Mouse (Mus musculus) myocyte (in vitro differentiated cells): ENCODE measurements around the gene Bcl9. TPM values are rescaled to one million over a fixed set of nuclear protein-coding genes. Genes with fewer than 3 reads are reported as not detected.

Experiments used
- H3K27me3 ChIP-seq: one replicate; pipeline ENCODE4 v1.6.1; 2011; ENCODE audit not compliant: control insufficient read depth, insufficient read depth, insufficient read length
- H3K36me3 ChIP-seq: one replicate; pipeline ENCODE4 v1.6.1; 2011; ENCODE audit not compliant: control insufficient read depth, insufficient read depth
- H3K4me2 ChIP-seq: one replicate; pipeline ENCODE4 v1.6.1; 2011; ENCODE audit warnings: low read depth, control low read depth
- H3K4me3 ChIP-seq: one replicate; pipeline ENCODE4 v1.5.1; 2011; ENCODE audit warnings: mild to moderate bottlenecking, control low read depth, moderate library complexity
- H3K79me2 ChIP-seq: one replicate; pipeline ENCODE4 v1.6.1; 2011; ENCODE audit not compliant: control insufficient read depth, insufficient read depth
- H3ac ChIP-seq: one replicate; pipeline ENCODE4 v1.6.1; 2011; ENCODE audit not compliant: control insufficient read depth, insufficient read length
- CEBPB ChIP-seq: IDR thresholded peaks from 2 replicates; pipeline ENCODE4 v1.6.1; 2011; ENCODE audit warnings: mild to moderate bottlenecking, moderate library complexity; ENCODE audit not compliant: poor library complexity, insufficient read depth, severe bottlenecking
- E2F4 ChIP-seq: IDR thresholded peaks from one replicate; pipeline ENCODE4 v1.6.1; 2011; ENCODE audit warnings: mild to moderate bottlenecking, control low read depth, moderate library complexity; ENCODE audit not compliant: insufficient read depth
- MAX ChIP-seq: IDR thresholded peaks from one replicate; pipeline ENCODE4 v1.6.1; 2011; ENCODE audit warnings: low read depth, mild to moderate bottlenecking, control low read depth
- MYOD1 ChIP-seq, 3 experiments: IDR thresholded peaks; one replicate each; pipeline ENCODE4 v1.6.1; 2011; ENCODE audit warnings: control low read depth in 2 of 3, low read depth in 2 of 3, mild to moderate bottlenecking in 2 of 3, moderate library complexity in 1 of 3; ENCODE audit not compliant: insufficient read length in 2 of 3, control insufficient read depth in 1 of 3
- MYOG ChIP-seq, 3 experiments: IDR thresholded peaks; one replicate each; pipeline ENCODE4 v1.6.1; 2011; ENCODE audit warnings: control low read depth in 2 of 3, low read depth in 2 of 3, mild to moderate bottlenecking in 2 of 3; ENCODE audit not compliant: insufficient read length in 2 of 3, control insufficient read depth in 1 of 3, insufficient read depth in 1 of 3
- POLR2A ChIP-seq: IDR thresholded peaks from one replicate; pipeline ENCODE4 v1.6.1; 2011; ENCODE audit warnings: low read depth, mild to moderate bottlenecking, control low read depth, moderate library complexity; ENCODE audit not compliant: insufficient read length
- POLR2AphosphoS2 ChIP-seq: IDR thresholded peaks from one replicate; pipeline ENCODE4 v1.6.1; 2011; ENCODE audit warnings: low read depth, control low read depth; ENCODE audit not compliant: insufficient read length
- REST ChIP-seq: IDR thresholded peaks from one replicate; pipeline ENCODE4 v1.6.1; 2011; ENCODE audit warnings: mild to moderate bottlenecking, control low read depth, moderate library complexity; ENCODE audit not compliant: insufficient read depth, insufficient read length
- SRF ChIP-seq: IDR thresholded peaks from one replicate; pipeline ENCODE4 v1.6.1; 2011; ENCODE audit warnings: low read depth; ENCODE audit not compliant: control insufficient read depth, insufficient read length
- TCF12 ChIP-seq: IDR thresholded peaks from one replicate; pipeline ENCODE4 v1.6.1; 2011; ENCODE audit warnings: mild to moderate bottlenecking, control low read depth; ENCODE audit not compliant: poor library complexity, insufficient read depth, severe bottlenecking
- TCF3 ChIP-seq: IDR thresholded peaks from one replicate; pipeline ENCODE4 v1.6.1; 2011; ENCODE audit warnings: low read depth, control low read depth; ENCODE audit not compliant: insufficient read length
- USF1 ChIP-seq: IDR thresholded peaks from one replicate; pipeline ENCODE4 v1.6.1; 2011; ENCODE audit warnings: low read depth, mild to moderate bottlenecking, control low read depth, moderate library complexity
- polyA plus RNA-seq: library from polyadenylated mRNA; unstranded; fragments of >200 nt; fragmentation: generic; extraction: Trizol; gene quantifications from one replicate; pipeline ENCODE4 v1.2.1, GENCODE M21; 2012; ENCODE audit warnings: missing spikeins

The Bcl9 gene
- polyA plus RNA-seq, 1 experiment = 5.7 TPM

DNA sequence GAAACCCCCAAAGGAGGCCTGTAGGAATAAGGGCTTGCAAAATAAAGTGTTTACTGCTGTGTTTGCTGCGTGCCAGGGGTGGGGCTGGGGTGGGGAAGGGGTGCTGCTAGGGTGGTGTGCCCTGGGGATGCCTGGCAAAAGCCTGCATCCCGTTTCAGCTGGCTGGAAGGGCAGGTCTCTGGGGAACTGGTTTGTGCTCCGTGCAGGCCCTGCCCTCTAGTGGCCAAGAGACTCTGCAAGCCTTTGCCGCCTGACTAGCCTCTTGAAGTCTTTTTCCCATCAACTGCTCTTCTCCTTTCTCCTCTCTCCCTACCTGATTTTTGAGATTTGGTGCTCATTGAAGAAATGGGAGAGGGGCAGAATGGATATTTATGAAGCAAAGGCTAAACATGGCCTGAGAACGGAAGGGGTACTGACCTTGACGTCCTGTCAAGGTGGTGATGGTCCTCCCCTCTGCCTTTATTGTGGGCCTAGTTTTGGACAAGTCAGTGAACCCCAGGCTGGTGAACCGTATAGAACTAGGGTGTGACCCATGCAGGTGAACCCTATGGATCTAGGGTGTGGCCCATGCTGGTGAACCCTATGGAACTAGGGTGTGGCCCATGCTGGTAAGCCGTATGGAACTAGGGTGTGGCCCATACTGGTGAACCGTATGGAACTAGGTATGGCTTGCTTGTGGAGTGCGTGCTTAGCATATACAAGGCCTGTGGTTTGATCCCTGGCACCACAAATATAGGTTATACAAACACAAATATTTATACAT lies 112.4 kb downstream of the Bcl9 start:
- Histone ChIP-seq H3K79me2 (no peaks in the 10 kb centered on the region), H3K27me3 (peaks cover 6% of the 10 kb centered on the region), H3K4me2 (no peak overlapping the region), H3K4me3 (no peak overlapping the region), H3ac (no peak overlapping the region), H3K36me3 (no peaks in the 10 kb centered on the region)
- TF ChIP-seq TCF12 (no peak), E2F4 (no peak), TCF3 (no peak), MYOD1 (IDR thresholded peaks at IDR 0.05; ENCODE audit: control insufficient read depth in 1 of 3, insufficient read length in 2 of 3, low read depth in 2 of 3) (no peak), USF1 (no peak), MYOG (IDR thresholded peaks at IDR 0.05; ENCODE audit: control insufficient read depth in 1 of 3, insufficient read depth in 1 of 3, insufficient read length in 2 of 3, low read depth in 2 of 3) (no peak)

DNA sequence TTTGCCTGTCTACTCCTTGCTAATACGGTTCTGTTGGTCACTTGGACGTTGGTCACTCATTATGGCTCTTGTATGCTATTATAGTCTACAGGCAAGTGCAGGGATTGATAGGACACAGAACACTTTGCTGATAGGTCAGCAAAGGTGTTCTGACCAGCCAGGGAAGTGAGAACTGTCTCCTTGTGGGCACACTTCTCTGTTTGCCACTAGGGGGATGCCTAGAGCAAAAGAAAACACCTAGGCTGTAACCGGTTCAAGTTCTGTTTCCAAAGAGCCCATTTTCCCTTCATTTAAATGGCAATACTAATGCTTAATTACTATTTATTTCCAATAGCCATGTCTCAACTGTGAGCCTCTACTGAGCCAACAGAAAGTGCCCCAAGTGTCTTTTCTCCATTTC lies 113.9 kb downstream of the Bcl9 start:
- Histone ChIP-seq H3K79me2 (no peaks in the 10 kb centered on the region), H3K36me3 (no peaks in the 10 kb centered on the region), H3K27me3 (peaks cover 6% of the 10 kb centered on the region), H3K4me3 (no peak overlapping the region), H3ac (no peak overlapping the region), H3K4me2 (no peak overlapping the region)
- TF ChIP-seq SRF (no peak), MAX (no peak), MYOG (IDR thresholded peaks at IDR 0.05; ENCODE audit: control insufficient read depth in 1 of 3, insufficient read depth in 1 of 3, insufficient read length in 2 of 3, low read depth in 2 of 3) (no peak), REST (no peak), CEBPB (no peak), POLR2AphosphoS2 (no peak)

DNA sequence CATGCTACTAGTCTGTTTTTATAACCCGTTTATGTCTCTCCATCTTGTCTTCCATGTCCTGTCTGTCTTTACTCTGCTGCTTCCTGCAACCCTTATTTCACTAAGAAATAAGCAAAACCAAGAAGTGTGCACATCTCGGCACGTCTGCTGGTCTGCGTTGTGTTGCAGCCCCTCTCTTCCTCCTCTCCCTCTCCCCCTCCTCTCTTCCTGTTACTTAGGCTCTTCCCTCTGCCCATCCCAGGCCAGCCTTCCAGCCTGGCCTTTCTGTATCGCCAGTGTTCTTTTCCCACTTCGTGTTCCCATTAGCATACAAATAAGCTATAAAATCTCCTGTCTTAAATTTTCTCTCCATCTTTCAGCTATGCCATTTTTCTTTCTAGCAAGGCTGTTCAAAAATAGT lies 117.2 kb downstream of the Bcl9 start:
- Histone ChIP-seq H3K27me3 (no peaks in the 10 kb centered on the region), H3ac (no peak overlapping the region), H3K4me2 (no peak overlapping the region), H3K79me2 (no peaks in the 10 kb centered on the region), H3K4me3 (no peak overlapping the region), H3K36me3 (no peaks in the 10 kb centered on the region)
- no peak for TF ChIP-seq TCF12
- no peak for TF ChIP-seq MYOG (IDR thresholded peaks at IDR 0.05; ENCODE audit: control insufficient read depth in 1 of 3, insufficient read depth in 1 of 3, insufficient read length in 2 of 3, low read depth in 2 of 3)
- TF ChIP-seq CEBPB = no peak
- no peak for TF ChIP-seq USF1
- TF ChIP-seq POLR2AphosphoS2 = no peak
- TF ChIP-seq E2F4 = no peak
- TF ChIP-seq MYOD1 (IDR thresholded peaks at IDR 0.05; ENCODE audit: control insufficient read depth in 1 of 3, insufficient read length in 2 of 3, low read depth in 2 of 3) = no peak
- TF ChIP-seq REST = no peak
- no peak for TF ChIP-seq SRF
- TF ChIP-seq POLR2A = no peak
- TF ChIP-seq MAX = no peak
- TF ChIP-seq TCF3 = no peak

DNA sequence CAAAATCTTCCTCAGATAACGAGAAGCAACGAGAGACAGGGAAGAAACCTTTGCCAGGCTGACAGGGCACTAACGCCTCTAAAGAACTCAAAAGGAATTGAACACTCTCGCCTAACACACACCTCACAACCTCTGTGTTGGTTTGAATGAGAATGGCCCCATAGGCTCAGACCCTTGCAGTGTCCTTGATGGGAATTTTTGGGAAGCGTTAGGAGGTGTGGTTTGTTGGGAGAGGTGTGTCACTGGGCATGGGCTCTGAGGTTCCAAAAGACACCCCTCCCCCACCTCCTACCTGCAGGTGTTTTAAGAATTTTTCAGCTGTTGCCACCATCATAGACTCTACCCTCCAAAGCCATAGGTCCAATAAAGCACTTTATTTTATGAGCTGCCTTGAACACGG lies 118.8 kb downstream of the Bcl9 start:
- no peak for TF ChIP-seq E2F4
- no peak for TF ChIP-seq USF1
- no peak for TF ChIP-seq TCF3
- TF ChIP-seq MYOD1 (IDR thresholded peaks at IDR 0.05; ENCODE audit: control insufficient read depth in 1 of 3, insufficient read length in 2 of 3, low read depth in 2 of 3) = no peak
- TF ChIP-seq TCF12 = no peak
- TF ChIP-seq CEBPB = no peak
- TF ChIP-seq MYOG (IDR thresholded peaks at IDR 0.05; ENCODE audit: control insufficient read depth in 1 of 3, insufficient read depth in 1 of 3, insufficient read length in 2 of 3, low read depth in 2 of 3) = no peak
- TF ChIP-seq POLR2AphosphoS2 = no peak
- no peak for TF ChIP-seq POLR2A
- no peak for TF ChIP-seq SRF
- TF ChIP-seq MAX = no peak
- TF ChIP-seq REST = no peak
- Histone ChIP-seq H3K79me2 (no peaks in the 10 kb centered on the region), H3K4me2 (no peak overlapping the region), H3K4me3 (no peak overlapping the region), H3ac (no peak overlapping the region), H3K36me3 (no peaks in the 10 kb centered on the region), H3K27me3 (no peaks in the 10 kb centered on the region)

DNA sequence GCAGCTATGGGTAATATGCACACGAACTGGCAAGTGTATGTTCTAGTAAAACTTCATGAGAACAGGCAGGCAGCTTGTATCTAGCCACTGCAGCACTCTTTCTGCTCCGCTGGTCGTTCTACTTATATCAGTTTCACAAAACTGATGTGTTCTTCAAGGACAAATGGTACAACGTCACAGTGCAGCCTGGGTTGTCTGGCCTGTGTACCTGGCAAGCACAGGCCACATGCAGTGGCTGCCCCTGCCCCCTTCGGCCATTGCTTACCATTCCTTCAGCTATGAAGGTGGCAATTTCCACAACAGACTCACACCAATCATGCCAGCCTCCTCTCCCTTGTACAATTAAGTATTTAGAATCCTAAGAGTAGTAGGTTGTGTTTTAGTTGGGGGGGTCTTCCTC lies 125.1 kb downstream of the Bcl9 start:
- TF ChIP-seq POLR2A (no peak), CEBPB (no peak), TCF12 (no peak), USF1 (no peak), MAX (no peak), E2F4 (no peak), MYOG (IDR thresholded peaks at IDR 0.05; ENCODE audit: control insufficient read depth in 1 of 3, insufficient read depth in 1 of 3, insufficient read length in 2 of 3, low read depth in 2 of 3) (no peak), POLR2AphosphoS2 (no peak), REST (no peak), MYOD1 (IDR thresholded peaks at IDR 0.05; ENCODE audit: control insufficient read depth in 1 of 3, insufficient read length in 2 of 3, low read depth in 2 of 3) (no peak)

More for the DNA sequence above, 125.1 kb downstream of the Bcl9 start:
- no peak overlapping the region for H3K4me2 ChIP-seq
- H3K27me3 ChIP-seq = no peaks in the 10 kb centered on the region
- no peaks in the 10 kb centered on the region for H3K79me2 ChIP-seq
- H3K4me3 ChIP-seq = no peak overlapping the region
- H3ac ChIP-seq = no peak overlapping the region
- peaks cover 4% of the 10 kb centered on the region for H3K36me3 ChIP-seq
